Mouse (Mus musculus) thymus, postnatal 14 days (tissue): Measurements from ENCODE around the gene AI854703.
"Not testable (repeated sequence)": the region's sequence is repeated elsewhere in the genome, so short reads cannot be mapped to it uniquely, and the experiment has no call there.

Experiments used
- DNase-seq: peaks from one replicate; pipeline ENCODE4 v3.0.0; 2021

Gene AI854703

DNA sequence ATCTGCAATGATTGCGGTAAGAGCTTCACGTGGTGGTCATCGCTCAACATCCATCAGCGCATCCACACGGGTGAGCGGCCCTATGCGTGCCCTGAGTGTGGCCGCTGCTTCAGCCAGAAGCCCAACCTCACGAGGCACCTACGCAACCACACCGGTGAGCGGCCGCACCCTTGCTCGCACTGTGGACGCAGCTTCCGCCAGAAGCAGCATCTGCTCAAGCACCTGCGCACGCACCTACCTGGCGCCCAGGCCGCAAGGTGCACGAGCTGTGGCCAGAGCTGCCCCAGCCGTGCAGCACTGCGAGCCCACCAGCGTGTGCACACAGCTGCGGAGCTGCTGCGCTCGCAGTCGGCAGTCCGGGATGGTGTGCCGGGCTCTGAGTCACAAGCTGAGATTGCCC lies 6.5 kb upstream of the AI854703 start:
- no peak for DNase-seq

DNA sequence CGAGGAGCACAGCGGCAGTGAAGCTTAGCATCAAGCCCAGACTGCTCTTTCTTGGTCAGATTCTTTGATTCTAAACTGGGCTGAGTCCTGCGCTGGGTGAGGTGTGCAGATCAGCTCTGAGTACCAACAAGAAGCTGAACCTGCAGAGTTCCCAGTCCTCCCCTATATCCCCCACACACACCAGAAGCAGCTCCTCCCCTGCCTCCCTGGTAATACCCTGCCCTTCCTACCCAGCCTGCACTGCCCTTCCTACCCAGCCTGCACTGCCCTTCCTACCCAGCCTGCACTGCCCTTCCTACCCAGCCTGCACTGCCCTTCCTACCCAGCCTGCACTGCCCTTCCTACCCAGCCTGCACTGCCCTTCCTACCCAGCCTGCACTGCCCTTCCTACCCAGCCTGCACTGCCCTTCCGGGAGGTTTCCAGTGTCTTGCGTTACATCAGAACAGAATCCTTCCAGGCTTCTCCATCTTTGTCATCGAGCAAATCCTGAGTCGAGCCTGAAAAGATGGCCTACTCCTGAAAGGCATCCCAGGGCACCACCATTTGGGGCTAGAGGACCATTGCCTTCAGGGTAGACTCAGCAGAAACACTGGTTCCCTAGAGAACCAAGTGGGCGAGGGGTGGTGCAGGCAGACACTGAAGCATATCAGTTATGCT lies 4.2 kb upstream of the AI854703 start:
- DNase-seq, result not testable (repeated sequence)

DNA sequence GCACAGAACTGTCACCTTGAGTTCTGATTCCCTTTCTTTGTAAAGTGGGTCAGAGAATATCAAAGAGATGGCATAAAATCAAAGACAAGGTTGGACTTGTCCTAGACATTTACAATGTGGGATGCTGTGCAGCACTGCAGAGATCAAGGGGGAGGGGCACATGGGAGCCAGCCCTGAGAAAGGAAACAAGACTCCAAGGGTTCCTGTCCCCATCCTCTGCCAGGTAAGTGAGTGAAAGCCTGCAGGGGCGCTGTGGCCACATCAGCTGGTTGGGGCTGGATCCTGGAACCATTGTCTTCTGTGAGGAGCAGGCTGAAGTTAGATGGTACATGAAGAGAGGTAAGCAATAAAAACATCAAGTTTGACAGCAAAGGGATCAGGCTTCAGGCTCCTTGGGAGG lies 3.1 kb upstream of the AI854703 start:
- no peak for DNase-seq

DNA sequence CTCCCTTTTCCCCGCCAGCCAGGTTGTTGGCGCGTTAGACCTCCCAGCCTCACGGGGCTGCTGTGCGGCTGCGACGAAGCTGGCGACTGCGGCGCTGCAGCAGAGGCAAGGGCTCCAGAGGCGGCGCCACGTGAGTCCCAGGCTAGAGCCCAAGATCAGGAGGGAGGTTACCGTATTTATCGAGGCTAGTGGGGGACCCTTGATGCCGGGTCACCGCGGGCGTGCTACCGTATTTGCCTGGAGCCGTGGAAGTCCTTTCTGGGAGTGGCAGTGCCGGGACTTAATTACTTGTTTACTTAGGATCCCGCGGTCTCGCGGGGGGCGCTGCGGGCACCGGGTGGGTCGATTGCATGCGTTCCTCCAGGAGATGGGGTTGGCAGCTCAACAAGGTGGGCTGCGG lies 420 bp downstream of the AI854703 start:
- DNase-seq, result peak; percentile 52

DNA sequence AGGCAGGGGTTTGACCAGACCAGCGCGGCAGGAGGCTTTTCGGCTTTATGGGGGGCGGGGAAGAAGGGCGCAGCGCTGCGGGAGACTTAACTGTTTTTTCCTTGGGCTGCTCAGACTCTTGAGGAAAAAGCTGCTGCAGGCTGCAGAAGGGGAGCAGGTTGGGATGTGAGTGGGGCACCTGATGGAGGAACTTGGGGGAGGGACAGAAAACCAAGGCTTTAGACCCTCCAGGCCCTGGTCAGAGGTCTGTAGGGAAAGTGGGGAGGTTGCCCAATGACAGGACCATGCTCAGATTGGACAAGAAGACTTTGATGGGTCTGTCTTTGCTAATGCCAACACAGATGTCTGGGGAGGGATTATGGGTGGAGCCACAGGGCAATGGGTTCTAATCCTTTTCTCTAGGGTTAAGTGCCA lies 954 bp downstream of the AI854703 start:
- no peak for DNase-seq

DNA sequence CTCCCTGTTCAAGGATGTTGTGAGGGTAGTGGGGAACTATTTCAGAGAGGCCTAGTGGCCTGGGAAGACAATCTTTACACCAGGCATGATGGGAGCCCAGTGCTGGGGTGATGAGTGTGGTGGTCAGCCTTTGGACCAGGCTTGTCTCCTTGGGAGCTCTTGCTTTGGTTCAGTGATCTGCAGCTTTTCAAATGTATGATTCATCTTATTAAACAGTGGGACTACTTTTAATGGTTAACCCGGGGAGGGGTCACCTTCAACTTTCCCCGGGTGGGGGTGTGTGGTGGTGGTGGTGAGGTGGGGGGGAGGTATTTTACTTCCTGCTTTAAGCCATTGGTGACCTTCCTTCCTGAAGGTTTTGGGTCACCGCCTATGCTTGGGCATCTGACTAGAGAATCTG lies 1.8 kb downstream of the AI854703 start:
- DNase-seq, result no peak

DNA sequence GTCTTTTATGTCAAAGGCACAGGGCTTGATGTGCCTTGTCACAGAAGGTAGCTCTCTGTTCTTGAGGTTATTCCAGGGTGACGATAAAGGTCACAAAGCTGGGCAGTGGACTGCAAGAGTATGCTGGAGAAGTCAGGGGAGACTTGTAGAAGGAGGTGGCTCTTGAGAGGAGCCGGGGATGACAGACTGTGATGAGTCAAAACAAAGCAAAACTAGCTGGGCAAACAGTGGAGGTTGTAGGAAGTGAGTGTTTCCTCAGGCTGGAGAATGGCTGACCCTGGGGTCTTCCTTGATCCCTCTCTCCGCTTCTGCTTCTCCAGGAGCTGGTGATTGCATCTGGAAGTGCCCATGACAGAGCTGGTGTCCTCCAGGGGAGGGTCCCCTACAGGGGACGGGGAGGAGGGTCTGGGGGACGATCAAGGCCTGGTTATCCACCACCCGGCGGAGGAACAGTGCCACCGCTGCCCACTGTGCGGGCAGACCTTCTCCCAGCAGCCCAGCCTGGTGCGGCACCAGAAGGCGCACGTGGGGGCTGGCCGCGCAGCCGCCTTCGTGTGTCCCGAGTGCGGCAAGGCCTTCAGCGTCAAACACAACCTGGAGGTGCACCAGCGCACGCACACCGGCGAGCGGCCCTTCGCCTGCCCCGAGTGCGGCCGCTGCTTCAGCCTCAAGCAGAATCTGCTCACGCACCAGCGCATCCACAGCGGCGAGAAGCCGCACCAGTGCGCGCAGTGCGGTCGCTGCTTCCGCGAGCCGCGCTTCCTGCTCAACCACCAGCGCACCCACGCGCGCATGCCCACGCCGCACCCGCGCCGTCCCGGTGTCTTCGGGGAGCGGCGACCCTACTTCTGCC lies 2.5 kb downstream of the AI854703 start:
- peak; percentile 66 for DNase-seq

DNA sequence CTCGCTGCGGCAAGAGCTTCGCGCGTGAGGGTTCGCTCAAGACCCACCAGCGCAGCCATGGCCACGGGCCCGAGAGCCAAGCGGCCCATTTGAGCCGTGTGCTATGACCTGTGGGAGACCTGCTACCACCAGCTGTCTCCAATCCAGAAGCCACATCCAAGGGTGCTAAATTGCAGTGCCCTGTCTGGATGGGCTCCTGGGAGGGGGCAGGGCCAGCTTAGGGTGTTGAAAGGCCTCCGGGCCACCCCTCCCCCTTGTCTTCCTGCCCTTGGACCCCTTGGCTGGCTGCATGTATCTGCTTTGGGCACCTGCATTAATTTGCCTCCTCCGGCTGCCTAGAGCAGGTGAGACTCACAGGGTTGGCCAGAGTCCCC lies 3.1 kb downstream of the AI854703 start:
- DNase-seq, result no peak

DNA sequence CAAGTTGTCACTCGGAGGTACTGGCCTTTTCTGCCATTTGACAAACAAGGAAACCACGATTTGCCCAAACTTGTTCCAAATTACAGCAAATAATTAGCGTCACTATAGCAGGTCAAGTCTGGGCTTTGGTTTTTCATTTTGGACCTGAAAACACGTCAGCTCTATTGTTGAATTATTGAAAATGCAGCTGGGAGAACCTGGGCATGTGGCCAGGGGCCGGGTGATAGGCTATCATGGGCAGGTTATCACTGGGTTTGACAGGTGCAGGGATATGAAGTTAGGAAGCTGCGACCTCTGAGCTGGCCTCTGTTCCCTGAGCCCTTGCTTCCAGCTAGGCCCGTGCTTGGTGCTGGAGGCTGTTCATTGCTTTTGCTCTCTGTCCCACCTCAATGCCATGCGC lies 4.3 kb downstream of the AI854703 start:
- no peak for DNase-seq

DNA sequence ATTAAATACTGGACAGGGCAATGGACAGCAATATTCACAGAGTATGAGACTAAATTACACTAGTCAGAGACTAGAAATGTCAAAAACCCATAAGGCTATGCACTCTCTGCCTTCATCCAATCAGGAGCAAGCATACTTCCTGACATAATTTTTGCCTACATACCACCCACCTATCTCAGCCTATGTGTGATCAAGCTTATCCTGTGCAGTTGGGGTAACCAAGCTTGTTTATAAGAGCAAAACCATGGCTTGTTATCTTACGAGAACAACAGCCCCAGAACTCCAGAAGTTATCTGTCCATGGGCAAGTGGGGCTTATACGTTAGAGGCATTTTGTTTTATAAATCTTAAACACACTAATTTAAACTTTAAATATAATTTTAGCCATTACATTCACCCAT lies 8.5 kb downstream of the AI854703 start:
- DNase-seq, result no peak

DNA sequence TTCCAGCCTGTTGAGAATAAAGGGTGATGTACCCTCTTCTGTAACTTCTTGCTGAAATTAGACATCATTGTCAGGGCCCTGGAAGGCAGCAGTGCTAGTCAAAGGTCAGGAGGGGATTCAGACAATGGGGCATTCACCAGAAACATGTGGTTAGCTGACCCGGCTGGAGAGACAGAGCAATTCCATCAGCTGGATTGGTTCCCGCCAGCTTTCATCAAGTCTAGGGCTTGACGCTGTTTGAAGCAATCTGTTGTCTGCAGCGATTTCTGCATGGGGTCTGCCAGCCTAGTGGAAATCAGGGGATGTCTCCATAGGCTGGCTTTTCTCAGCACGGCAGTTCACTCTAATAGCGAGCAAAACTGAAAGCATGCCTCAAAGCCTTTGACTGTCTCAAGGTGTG lies 10.0 kb downstream of the AI854703 start:
- no peak for DNase-seq

DNA sequence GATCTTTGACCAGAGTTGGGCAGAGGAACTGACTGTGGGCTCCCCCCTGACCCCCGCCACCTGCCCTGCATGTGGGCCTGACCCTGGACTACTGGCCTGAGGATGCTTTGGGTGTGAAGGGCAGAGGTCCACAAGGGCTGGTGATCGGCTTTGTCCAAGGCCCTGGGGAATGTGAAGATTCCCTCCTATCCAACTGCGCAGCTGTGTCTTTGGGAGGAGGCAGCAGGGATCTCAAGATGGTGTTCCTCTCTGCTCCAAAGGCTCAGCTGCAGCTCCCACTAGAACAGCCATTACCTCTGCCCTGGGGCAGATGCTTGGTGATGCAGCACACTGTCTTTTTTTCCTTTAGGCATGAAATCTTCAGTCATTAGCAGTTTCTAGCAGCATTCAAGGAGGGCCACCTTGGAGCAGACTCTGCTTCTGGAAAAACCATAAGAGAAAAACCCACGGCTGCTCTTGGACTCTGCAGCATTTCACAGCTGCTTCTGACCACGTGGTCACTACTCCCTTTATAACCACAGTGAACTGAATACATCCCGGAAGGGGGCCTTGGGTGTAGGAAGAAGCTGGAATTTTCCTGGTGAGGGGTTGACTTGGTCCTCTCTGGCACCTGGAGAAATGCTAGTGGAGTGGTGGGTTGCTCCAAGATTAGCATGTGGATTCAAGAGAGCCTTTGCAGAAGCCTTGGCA lies 11.4 kb downstream of the AI854703 start:
- no peak for DNase-seq

DNA sequence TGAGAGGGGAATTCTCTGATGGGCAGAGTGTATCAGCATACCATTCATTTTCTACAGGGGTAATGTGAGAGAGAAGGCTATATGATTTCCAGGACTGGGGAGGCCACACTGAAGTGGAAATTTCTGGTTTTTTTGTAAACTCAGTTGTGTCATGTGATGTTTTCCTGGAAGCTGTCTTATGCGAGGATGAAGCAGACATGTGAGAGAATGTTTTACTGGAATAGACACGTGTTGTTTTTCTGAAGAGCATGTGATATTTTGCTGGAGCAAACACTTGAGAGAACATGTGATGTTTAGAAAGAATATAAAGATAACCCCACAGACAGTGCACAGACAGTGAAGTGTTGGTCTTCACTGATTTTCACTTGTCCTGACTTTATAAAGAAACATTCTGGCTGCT lies 12.0 kb downstream of the AI854703 start:
- DNase-seq, result no peak

DNA sequence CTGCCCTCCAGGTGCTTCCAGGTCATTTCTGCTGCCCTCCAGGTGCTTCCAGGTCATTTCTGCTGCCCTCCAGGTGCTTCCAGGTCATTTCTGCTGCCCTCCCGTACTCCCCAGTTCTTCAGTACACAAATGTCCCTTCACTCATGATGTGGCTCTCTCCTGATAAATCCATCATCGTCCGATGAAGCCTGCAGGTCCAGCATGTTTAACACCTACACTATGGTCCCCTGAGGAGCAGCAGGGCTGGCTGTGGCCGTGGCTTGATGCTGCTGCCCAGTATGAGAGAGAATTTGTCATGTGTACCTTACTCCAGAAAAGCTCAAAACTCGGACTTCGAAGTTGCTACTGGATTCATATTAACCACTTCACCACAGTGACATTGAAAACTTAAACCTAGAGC lies 14.8 kb downstream of the AI854703 start:
- DNase-seq, result no peak

DNA sequence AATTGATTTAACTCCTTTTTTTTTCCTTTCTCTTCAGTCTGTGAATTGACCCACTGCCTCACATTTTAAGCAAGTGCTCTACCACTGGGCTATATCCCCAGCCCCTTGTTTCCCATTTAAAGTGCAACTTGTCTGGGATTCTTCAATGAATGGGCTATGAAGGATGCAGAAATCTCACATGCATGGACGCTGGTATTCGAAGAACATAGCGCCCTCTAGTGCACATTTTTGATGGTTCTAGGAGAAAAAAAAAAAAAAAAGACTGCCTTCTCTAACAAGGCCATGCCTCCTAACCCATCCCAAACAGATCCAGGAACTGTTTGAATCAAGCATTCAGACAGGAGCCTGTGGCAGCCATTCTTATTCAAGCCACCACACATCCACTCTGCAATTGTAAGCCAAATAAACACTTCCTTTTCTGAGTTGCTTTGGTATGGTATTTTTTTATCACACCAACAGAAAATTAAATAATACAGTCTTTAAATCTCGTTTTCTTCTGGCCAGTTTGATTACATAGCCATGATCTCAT lies 16.3 kb downstream of the AI854703 start:
- peak; percentile 41 for DNase-seq

DNA sequence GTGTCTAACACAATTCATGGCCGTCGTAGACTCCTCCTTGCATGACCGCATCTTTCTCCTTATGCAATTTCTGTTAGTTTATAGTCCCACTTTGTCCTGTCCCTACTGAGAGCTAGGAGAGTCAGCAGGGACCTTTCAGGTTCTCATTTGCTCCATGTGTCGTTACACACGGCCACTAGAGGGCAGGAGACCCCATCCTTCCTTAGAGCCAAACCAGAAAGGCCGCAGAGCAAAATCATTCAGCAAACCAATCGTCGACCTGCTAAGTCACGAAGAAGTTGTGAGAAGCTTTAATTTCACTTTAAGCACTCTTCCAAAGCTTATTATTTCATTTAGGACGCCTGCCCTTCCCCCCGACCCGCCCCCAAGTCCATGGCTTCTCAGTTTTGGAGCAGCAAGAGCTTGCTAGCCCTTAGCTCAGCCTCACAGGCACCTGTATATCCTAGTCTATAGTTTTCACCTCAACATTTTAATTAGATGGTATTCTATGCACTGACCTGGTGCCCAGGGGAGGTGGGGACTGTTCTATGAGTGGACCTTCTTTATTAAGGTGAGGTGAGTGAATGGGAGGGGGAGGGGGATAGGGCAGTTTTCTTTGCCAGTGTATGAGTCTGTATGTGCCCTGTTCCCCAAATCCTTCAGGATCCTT lies 19.2 kb downstream of the AI854703 start:
- peak; percentile 84 for DNase-seq

DNA sequence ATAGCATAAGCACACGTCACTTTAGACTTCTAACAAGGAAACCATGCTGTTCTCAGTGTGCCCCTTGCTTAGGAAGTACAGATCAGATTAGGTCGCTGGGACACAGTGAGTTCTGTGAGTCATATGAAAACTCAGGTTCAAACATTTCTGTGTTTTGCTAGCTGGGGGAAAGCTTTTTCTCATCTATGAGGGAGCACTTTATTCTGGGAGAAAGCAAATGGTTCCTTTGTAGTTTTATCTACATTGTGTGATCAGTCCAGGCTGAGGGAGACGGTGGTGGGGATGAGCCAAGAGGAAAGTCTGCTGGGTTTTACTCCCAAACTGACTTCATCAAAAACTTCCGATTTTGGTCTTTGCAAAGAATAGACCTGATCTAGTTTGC lies 19.7 kb downstream of the AI854703 start:
- DNase-seq, result no peak

DNA sequence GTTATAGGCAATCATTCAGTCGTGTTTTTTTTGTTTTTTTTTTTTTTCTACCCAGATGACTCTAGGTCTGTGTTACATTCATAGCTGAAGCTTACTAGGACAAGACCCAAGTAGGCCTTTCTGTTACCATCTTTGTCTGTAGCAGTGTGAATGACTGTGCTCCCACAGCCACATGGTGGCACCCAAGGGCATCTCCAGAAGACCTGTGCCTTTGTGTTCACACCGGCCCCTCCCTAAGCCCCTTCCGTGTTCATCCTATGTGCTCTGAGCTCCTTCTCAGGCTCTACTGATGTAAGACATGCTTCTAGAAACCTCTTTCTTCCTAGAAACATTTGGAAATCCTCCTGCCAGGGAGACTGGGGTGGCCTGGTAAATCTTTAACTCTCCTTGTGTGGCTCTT lies 20.4 kb downstream of the AI854703 start, which contains the start of gene Gimap8:
Gene Gimap8 (plus strand): TSS at position 240 of the 400 bp plus-strand sequence.
- DNase-seq, result peak; percentile 92

DNA sequence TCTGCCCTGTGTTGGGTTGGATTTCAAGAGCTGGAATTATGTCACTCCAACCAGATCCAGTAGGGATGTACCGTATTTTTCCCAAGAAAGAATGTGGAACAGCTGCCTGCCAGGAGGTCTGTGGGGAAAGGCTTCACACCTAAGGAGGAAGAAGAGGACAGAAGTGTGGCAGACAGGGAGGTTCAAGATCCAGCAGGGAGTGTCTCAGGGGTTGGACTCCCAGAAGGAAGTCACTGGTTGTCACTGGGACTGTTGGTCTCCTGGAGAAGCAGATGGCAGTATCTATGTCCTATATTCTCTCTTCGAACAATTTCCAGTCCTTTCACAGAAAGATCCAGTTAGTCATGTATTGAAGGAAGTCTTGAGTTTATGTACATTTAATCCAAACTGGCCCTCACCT lies 21.0 kb downstream of the AI854703 start:
- no peak for DNase-seq

DNA sequence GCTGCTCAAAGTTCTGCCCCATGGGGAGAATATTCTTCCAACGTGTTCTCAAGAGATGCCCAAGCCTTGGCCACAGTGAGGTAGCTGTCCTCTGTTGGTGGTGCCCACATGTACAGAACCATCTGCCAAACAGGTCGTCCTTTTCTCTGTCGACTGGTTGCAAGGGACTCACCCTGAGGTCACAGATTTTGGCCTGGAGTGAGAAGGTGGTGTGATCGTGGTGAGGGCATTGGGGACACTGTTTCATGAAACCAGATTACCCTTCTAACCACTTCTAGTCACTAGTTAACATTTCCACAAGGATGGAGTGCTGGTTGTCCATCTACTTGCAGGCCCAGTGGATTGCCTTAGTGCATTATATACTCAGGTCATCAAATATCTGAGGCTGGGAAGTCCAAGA lies 22.2 kb downstream of the AI854703 start:
- DNase-seq, result no peak

DNA sequence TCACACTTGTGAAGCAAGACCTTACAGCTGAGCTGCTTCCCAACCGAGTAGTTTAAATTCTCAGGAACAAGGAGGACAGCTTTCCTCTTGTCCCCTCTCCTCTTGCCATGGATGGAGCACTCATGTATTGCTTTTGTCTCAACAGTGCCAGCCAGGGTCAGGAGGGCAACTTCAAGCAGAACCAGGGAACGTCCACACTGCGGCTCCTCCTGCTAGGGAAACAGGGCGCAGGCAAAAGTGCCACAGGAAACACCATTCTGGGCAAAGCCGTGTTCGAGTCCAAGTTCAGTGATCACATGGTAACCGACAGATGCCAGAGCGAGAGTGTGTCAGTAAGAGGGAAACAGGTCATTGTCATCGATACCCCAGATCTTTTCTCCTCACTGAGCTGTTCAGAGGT lies 23.5 kb downstream of the AI854703 start:
- DNase-seq, result no peak

DNA sequence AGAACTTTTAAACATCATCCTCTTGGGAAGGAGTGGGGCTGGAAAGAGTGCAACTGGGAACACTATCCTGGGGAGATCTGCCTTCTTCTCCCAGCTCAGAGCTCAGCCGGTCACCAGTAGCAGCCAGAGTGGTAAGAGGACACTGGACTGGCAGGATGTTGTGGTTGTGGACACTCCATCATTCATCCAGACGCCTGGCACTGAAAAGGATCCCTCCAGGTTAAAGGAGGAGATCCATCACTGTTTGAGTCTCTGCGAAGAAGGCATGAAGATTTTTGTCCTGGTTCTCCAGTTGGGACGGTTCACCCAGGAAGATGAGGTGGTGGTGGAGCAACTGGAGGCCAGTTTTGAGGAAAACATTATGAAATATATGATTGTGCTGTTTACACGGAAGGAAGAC lies 32.2 kb downstream of the AI854703 start:
- no peak for DNase-seq

DNA sequence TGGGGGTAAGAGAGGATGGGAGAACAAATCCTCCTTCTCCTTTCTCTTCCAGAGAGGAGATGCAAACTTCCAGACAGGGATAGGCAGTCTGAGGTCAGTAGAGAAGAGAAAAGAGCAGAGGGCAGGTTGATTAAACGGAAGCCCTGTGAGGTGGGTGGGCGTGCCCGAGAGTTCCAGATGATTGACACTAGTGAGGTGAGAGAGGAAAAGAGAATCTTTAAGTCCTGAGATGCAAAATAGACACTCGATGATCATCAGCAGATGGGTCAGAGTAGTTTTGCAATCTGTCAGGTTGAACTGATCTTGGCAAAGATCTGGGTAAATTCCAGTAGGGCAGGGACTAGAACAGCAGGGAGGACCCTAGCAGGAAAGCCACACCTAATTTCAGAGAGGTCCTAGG lies 38.2 kb downstream of the AI854703 start:
- no peak for DNase-seq
